Mouse (Mus musculus) intestine, postnatal 0 days (tissue): ENCODE measurements around the gene Mxd1. TPM values are rescaled to one million over a fixed set of nuclear protein-coding genes. Genes with fewer than 3 reads are reported as not detected.

Source experiments
- ATAC-seq: fragments of 200-750 bp; cut with Nextera tagmentation; 2 replicates; pipeline ENCODE4 v1.8.0; 2017; ENCODE audit warnings: mild to moderate bottlenecking, moderate TSS enrichment, moderate library complexity
- H3K27ac ChIP-seq: fragments of 300-500 bp; sonication (generic); 2 replicates; pipeline ENCODE4 v1.5.1; 2014; ENCODE audit warnings: mild to moderate bottlenecking, low read depth, low read length, moderate library complexity
- H3K27me3 ChIP-seq: fragments of 300-500 bp; sonication (generic); replicated peaks from 2 replicates; pipeline ENCODE4 v1.6.1; 2014; ENCODE audit warnings: low read length, mixed read lengths; ENCODE audit not compliant: control insufficient read depth, insufficient read depth
- H3K36me3 ChIP-seq: fragments of 300-500 bp; sonication (generic); 2 replicates; pipeline ENCODE4 v1.6.1; 2014; ENCODE audit warnings: mild to moderate bottlenecking, moderate library complexity; ENCODE audit not compliant: control insufficient read depth, insufficient read depth
- H3K4me1 ChIP-seq: fragments of 300-500 bp; sonication (generic); replicated peaks from 2 replicates; pipeline ENCODE4 v1.6.1; 2014; ENCODE audit warnings: antibody characterized with exemption, low read length, mixed read lengths; ENCODE audit not compliant: control insufficient read depth, insufficient read depth
- H3K4me2 ChIP-seq: fragments of 300-500 bp; sonication (generic); replicated peaks from 2 replicates; pipeline ENCODE4 v1.6.1; 2014; ENCODE audit warnings: low read depth, mild to moderate bottlenecking, moderate library complexity
- H3K4me3 ChIP-seq: fragments of 300-500 bp; sonication (generic); 2 replicates; pipeline ENCODE4 v1.5.1; 2014; ENCODE audit warnings: low read depth, low read length
- H3K9ac ChIP-seq: fragments of 300-500 bp; sonication (generic); 2 replicates; pipeline ENCODE4 v1.6.1; 2014; ENCODE audit warnings: mild to moderate bottlenecking, low read depth, low read length
- H3K9me3 ChIP-seq: fragments of 300-500 bp; sonication (generic); 2 replicates; pipeline ENCODE4 v1.6.1; 2016; ENCODE audit warnings: mixed run types; ENCODE audit not compliant: control insufficient read depth
- CTCF ChIP-seq: sonication (generic); IDR thresholded peaks from 2 replicates; pipeline ENCODE4 v1.5.1; 2016; ENCODE audit warnings: low read depth, mild to moderate bottlenecking, control low read depth, antibody characterized with exemption, moderate library complexity
- WGBS: fragments of 180-500 bp; shearing (Covaris S2); extraction: QIAGEN DNeasy Blood & Tissue Kit; methylation state at CpG from one replicate; pipeline ENCODE4 v1.1.7; 2014; 5-methylcytosine and 5-hydroxymethylcytosine counted together
- polyA plus RNA-seq: library from polyadenylated mRNA; unstranded; fragments of >200 nt; fragmentation: Nextera tagmentation; extraction: Ambion mirVana; gene quantifications from 2 replicates; pipeline ENCODE4 v1.2.1, GENCODE M21; 2015

Gene Mxd1
- polyA plus RNA-seq, 1 experiment from 2014 or later: 23.1 TPM

GRCm38 (mm10) chr6:86637171-86637835 is 31.7 kb downstream of the Mxd1 start:
- H3K36me3 ChIP-seq: no peaks in the 10 kb centered on the region
- no peak overlapping the region for H3K4me2 ChIP-seq
- 0 out of 2 replicates have a peak, but pooled peaks cover 4% of the 10 kb centered on the region for H3K4me1 ChIP-seq
- WGBS: 45% methylated on average over 4 of the region's 4 CpGs
- no peak overlapping the region; the same call in none of the 2 replicates for H3K27ac ChIP-seq
- no peak for ATAC-seq
- H3K27me3 ChIP-seq: no peaks in the 10 kb centered on the region
- H3K9ac ChIP-seq: no peak overlapping the region
- TF ChIP-seq CTCF: no peak
- no peaks in the 10 kb centered on the region for H3K9me3 ChIP-seq
- no peak overlapping the region for H3K4me3 ChIP-seq

- Histone ChIP-seq H3K4me3 (no peak overlapping the region), H3K4me2 (no peak overlapping the region), H3K27me3 (no peaks in the 10 kb centered on the region), H3K9me3 (no peaks in the 10 kb centered on the region), H3K36me3 (no peaks in the 10 kb centered on the region), H3K27ac (peak overlapping the region; percentile 55), H3K9ac (no peak overlapping the region), H3K4me1 (0 out of 2 replicates have a peak, but pooled peaks cover 4% of the 10 kb centered on the region)
- WGBS: 32% methylated on average over 2 of the region's 2 CpGs
- peak; percentile 91 for ATAC-seq
- TF ChIP-seq CTCF: peak; percentile 5; the same call in 1 of the 2 replicates
These were observed 32.5 kb downstream of the Mxd1 start for GRCm38 (mm10) chr6:86636495-86636894.

- ATAC-seq: peak; percentile 25; the same call in 1 of the 2 replicates
- WGBS: 52% methylated on average over 3 of the region's 3 CpGs
These were observed 38.8 kb downstream of the Mxd1 start for GRCm38 (mm10) chr6:86630141-86630540.

GRCm38 (mm10) chr6:86627946-86628345 is 41.0 kb downstream of the Mxd1 start, which contains the start of gene Asprv1:
Asprv1 (plus strand) TSS chr6:86628164.
- Histone ChIP-seq H3K9me3 (no peaks in the 10 kb centered on the region), H3K36me3 (no peaks in the 10 kb centered on the region), H3K4me1 (0 out of 2 replicates have a peak, but pooled peaks cover 8% of the 10 kb centered on the region), H3K4me3 (no peak within 1 kb of the TSS), H3K4me2 (no peak within 1 kb of the TSS), H3K27ac (no peak within 1 kb of the TSS), H3K27me3 (no peaks in the 10 kb centered on the region), H3K9ac (no peak within 1 kb of the TSS)
- 51% methylated on average over 10 of the region's 10 CpGs for WGBS
- no peak for ATAC-seq
- no peak for TF ChIP-seq CTCF

More at GRCm38 (mm10) chr6:86630141-86630540, 38.8 kb downstream of the Mxd1 start:
- Histone ChIP-seq H3K36me3 (no peaks in the 10 kb centered on the region), H3K27me3 (no peaks in the 10 kb centered on the region), H3K4me1 (0 out of 2 replicates have a peak, but pooled peaks cover 5% of the 10 kb centered on the region), H3K9ac (no peak overlapping the region), H3K4me2 (no peak overlapping the region), H3K27ac (no peak overlapping the region), H3K4me3 (no peak overlapping the region), H3K9me3 (no peaks in the 10 kb centered on the region)
- TF ChIP-seq CTCF: no peak

- WGBS: 65% methylated on average over 18 of the region's 18 CpGs
- Histone ChIP-seq H3K4me2 (no peak overlapping the region), H3K27ac (no peak overlapping the region), H3K4me1 (0 out of 2 replicates have a peak, but pooled peaks cover 2% of the 10 kb centered on the region), H3K36me3 (no peaks in the 10 kb centered on the region), H3K27me3 (no peaks in the 10 kb centered on the region), H3K4me3 (no peak overlapping the region), H3K9ac (no peak overlapping the region), H3K9me3 (no peaks in the 10 kb centered on the region)
- ATAC-seq: 0 out of 2 replicates have a peak, but pooled peaks have one; percentile 32
- TF ChIP-seq CTCF: no peak
These were observed 44.6 kb downstream of the Mxd1 start for GRCm38 (mm10) chr6:86624074-86625030.

- no peaks in the 10 kb centered on the region for H3K9me3 ChIP-seq
- H3K27me3 ChIP-seq: no peaks in the 10 kb centered on the region
- H3K4me3 ChIP-seq: no peak overlapping the region
- H3K4me1 ChIP-seq: 0 out of 2 replicates have a peak, but pooled peaks cover 2% of the 10 kb centered on the region
- 81% methylated on average over 4 of the region's 4 CpGs for WGBS
- no peak overlapping the region for H3K9ac ChIP-seq
- TF ChIP-seq CTCF: no peak
- no peak overlapping the region for H3K4me2 ChIP-seq
- H3K27ac ChIP-seq: no peak overlapping the region
- no peak for ATAC-seq
- H3K36me3 ChIP-seq: no peaks in the 10 kb centered on the region
These were observed 45.8 kb downstream of the Mxd1 start for GRCm38 (mm10) chr6:86623201-86623600.
